Mouse (Mus musculus) spleen, postnatal 36 days (tissue): ENCODE data around the gene Csnk1e.

ENCODE experiments used
- DNase-seq, 2 experiments: peaks; one replicate each; pipeline ENCODE4 v3.0.0; 2022; ENCODE audit warnings: low spot score in 2 of 2, mixed read lengths in 1 of 2

The Csnk1e gene

DNA sequence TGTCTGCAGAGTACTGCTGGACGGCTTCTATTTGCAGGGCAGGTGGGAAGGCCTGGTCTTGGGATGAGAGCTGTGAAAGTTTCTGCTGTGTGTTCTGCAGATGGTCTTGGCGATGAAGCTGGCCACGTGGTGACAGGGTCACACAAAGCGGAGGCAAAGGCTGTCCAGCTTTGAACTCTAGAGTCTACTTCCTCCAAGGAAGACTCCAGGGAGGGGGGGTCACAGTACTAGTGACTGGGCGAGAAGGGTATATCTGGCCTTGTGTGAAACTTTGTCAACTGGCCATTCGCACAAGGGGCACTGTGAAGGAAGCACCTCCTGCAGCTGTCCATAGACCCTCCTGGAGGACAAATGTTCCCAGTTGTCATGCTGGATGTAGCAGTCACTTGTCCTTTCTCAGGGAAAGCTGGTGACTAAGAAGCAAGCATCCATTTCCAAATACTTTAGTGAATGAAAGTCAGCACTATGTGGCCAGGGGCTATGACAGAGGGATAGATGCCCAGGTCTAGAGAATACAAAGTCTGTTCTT is 32.6 kb downstream of the Csnk1e start:
- no peak for DNase-seq

DNA sequence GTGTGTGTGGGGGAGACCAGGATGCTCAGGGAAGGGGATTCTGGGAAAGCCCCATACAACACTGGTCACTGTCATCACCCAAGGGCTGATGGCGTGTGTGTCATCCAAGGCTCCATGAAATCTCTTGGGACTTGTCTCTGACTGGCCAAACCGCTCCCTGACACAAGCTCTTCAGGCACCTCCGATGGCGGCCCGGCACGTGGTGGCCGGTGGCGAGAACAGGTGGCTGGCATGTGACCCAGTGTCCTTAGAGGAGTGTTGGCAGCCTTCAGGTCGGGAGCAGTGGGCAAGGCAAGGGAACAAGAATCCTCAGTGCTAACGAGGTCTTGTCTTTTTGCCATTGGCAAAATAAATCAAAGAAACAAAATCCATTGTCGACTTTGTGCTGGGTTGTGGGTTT is 36.7 kb downstream of the Csnk1e start:
- DNase-seq = no peak

DNA sequence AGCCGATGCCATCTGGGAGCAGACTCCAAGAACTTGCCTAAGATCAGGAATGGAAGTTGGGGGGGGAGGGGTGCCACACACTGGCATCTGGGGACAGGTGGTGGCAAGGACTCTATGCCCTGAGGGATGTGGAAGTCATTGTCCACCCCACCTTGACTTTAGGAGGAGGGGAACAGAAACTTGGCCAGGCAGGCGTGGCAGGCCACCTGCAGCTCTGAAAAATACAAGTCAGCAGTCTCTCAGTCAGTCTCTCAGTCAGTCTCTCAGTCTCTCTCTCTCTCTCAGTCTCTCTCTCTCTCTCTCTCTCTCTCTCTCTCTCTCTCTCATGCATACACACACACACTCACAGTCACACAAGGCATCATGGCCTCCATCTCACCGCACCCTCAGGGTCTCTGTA is 37.1 kb downstream of the Csnk1e start:
- DNase-seq = peak; percentile 51 to 64

DNA sequence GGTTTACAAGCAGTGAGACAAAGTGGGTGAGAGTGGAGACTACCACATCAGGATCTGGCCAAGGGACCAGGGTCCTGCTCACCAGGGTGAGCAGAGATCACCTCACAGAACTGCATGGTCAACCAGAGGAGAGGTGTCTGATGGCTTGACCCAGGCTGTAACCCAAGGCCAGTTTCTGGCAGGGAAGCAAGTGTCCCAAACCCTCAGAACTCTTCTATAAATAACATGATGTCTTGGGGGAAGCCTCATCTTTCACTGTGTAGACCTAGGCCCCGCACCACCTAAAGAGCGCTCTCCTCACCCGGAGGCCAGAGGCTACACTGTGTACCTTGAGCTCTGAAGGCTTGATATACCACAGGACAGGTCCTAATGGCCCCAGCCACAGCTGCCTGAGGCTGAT is 38.0 kb downstream of the Csnk1e start:
- no peak for DNase-seq

DNA sequence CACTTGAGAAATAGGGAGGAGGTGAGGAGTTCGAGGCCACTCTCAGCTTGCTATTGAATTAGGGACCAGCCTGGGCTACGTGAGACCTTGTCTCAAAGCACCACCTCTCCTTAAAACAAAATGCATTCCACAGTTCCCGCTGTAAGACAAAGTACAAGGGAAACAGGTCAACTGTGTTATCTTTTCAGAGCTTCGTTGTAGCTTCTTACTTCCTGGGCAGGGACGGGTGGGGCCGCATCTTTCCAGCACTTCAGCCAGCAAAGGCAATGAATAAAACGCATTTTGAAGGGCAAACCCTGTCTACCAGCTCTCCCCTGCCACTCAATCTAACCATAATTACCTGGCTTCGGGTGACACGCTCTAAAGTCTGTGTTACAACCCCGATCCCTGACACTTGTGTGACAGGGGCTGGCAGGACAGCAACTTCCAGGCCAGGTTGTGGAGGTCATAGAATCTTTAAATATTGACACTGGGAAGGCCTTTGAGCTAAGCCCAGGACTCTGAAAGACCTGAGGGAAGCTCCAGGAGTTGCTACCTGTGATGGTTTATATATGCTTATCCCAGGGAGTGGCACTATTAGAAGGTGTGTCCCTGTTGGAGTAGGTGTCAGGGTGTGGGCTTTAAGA is 38.8 kb downstream of the Csnk1e start:
- DNase-seq = no peak

DNA sequence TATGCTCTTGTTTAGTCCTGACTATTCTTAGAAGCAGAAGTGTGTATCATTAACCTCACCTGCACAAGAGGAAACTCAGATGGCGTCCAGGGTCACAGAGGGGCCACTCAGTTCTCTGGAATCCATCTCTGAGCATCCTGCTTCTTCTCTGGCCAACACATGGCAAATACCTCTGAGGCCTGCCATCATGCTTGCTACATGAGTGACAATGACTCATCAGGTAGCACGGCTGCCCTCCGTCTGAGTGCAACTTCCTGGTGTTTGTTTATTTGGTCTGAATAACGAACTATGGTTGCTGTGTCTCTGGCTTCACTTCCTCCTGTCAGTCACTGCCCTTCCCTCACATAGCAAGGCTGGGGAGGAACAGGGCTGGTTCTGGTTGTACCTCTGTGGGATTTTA is 40.9 kb downstream of the Csnk1e start:
- DNase-seq = peak; percentile 39 to 63

DNA sequence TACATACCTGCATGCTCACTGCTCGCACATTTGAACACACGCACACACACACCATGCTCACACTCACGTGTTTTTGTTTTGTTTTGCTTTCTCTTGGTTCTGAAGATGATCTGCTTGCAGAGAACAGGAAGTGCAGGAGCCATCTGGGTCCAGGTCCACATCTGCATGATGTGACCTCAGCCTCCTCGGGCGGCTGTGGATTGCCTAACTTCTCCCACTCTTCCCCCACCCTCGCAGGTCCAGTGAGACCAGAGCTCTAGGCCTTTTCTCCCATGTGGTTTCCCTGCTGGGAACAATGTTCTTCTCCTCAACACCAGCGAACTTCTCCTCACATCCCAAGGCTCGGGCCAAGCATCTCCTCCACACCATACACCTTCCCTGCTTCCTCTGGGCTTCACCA is 41.6 kb downstream of the Csnk1e start:
- no peak for DNase-seq

DNA sequence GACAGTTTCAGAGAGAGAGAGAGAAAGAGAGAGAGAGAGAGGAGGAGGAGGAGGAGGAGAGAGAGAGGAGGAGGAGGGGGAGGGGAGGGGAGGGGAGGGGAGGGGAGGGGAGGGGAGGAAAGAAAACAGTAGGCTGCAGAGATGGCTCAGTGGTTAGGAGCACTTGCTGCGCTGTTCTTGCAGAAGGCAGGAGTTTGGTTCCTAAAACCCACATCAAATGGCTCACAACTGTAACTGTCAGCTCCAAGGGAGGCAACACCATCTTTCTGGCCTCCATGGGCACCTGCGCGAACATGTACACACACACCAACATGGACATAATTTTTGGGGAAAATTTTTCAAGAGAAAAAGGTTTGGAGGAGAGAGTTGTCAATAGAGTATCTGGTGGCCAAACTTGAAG is 42.2 kb downstream of the Csnk1e start:
- DNase-seq = no peak

DNA sequence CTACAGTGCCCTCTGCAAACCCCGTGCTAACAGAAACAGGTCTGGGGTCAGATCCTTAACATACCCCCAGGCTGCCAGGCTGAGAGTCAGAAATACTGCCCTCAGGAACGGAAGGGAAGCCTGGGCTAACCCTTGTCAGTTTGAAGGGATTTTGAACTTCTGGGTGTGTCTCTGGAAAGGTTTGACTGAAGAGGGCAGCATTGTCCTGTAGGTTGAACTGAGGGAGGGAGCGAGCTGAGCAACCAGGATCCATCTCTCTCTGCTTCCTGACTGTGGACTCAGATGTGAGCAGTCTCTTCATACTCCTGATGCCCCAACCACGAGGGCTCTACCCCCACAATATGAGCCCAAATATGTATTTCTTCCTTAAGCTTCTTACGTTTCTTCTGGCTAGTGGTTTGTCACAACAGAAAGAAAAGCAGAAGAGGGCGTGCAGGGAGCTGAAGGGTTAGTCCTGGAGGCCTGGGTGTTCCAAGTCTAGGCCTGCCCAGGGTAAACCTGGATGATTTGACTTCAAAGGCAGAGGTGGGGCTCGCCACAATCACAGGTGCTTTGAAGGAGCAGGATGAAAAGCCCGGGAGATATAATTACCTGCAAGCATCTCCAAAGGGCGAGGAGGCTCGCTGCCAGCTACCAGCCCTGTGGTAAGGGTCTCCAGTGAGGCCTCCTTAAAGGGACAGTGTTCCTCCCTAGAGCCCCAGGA is 43.9 kb downstream of the Csnk1e start:
- DNase-seq = no peak

DNA sequence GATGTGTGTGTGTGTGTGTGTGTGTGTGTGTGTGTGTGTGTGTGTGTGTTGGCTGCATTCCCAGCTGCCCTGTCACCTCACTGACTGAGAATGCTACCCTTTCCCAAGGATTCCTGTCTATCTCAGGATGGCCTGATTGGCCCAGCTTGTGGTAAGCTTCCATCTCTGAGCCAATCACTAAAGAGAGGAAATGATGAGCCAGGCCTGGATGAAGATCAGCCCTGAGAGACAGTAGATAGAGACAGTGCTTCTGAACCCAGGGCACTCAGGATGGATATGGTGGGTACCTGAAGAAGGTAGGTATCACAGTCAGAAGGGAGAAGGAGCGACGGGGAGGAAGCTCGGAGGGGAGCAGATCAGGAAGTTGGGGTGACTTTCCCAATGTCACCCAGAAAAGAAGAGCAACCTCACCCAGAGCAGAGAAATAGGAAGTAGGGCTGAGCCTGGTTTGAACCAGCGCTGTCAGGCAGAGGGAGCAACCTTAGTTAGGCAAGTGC is 46.2 kb downstream of the Csnk1e start:
- DNase-seq = no peak

DNA sequence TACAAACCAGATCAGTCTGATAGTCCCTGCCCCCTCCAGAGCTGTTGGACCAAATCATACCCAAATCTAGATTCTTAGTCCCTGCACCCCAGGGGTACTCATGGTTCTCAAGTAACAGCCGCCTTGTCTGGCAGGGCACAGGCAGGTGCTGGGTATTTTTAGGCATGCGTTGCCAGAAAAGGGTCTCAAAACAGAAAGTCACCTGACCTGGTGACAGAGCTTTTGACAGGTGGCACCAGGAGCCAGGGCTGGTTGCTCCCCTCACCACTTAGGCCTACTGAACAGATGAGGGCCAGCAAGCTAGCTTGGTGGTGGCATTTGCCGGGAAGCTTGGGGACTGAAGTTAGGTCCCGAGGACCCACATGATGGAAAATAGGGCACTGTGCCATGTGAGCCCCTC is 48.8 kb downstream of the Csnk1e start:
- DNase-seq = no peak

DNA sequence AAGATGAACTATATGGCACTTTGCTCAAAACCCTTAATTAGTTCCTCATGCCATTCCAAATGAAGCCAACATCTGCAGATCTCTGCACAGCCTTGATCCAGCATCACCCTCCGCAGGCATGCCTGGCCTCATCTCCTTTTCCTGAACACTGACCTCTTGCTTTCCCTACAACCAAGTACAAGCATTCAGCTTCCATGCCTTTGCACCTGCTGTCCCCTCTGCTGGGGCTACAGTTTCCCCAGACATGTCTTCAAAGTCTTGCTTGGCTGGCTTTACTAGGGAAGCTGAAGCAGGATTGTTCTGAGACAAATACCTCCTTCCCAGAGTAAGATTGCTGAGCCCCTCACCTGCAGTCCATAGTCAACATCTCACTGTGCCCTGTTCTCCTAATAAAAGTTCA is 51.1 kb downstream of the Csnk1e start:
- DNase-seq = no peak

DNA sequence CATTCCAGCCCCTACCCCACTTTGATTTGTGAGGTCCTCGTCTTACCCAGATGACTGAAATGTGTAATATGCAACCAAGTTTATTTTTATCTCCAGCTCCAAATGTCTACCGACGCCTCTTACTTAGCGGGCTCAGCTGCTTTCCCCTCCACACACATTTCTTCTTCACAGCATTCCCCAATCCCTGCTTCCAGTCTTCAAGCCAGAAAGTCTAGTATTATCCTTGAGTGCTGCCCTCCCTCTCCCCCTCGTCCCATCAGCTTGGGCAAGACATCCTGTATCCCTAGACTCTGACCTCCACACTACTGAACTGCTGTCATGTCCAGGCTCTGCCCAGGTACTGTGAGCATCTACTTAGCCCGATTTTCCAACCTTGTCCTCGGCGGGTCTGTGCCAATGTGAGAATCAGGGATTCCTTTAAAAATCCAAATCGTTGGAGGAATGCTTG is 51.6 kb downstream of the Csnk1e start:
- DNase-seq = no peak

DNA sequence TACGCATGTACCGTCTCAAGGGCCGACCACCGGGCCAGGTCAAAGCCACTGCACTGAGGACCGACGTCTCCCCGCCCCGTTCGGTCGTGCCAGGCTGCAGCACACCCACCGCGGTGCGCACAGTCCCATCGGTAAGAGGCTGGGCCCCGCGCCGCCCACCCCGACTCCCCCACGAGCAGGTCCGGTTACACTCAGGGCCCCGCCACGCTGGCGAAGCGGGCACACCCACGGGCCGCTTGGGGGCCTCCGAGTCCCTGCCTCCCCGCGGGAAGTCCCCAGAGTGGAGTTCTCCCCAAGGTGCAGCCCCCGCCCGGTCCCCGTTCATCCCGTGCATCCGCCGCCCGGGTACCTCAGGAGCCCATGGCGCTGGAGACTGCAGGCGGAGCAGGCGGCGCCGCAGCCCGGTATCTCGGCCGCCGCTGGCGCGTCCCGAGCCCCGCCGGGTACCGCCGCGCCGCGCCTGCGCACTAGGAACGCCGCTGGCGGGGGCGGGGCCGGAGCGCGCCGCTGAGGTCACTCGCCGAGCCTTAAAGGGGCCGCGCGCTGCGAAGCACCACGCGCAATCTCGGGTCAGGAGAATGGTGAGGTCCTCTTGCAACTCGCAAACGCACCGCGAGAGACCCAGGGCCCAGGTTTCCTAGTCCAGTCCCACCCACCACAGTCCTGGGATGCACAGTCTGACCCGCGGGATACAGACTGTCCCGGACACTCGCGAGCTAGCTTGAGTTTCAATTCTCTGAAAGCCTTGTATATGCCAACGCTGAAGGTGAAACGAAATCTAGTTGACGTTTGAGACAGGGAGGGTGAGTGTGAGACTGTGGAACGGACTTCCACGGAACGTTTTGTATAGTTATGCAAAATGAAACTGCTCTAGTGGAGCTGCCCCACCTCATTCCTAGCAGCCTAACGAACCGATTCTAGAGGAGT is 52.3 kb downstream of the Csnk1e start, which contains the start of gene Tmem184b:
Tmem184b (minus strand) TSS at position 734 of the 927 bp plus-strand sequence.
- peak; percentile 82 to 83 for DNase-seq

DNA sequence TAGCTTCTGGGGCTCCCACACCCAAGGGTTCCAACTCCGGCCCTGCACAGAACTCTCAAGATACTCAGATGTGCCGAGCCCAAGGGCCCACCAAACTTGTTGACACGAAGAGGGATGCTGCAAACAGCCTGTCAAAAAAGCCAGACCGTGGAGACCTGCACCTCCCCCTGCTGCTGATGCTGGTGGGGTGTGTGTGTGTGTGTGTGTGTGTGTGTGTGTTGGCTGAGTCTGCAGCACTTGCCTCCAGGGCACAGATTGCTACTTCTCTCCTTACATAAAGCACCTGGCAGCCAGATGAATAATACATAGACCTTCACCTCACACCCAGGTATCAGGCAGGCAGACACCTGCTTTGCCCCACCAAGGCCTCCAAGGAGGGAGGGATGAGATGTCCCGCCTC is 53.2 kb downstream of the Csnk1e start:
- no peak for DNase-seq

DNA sequence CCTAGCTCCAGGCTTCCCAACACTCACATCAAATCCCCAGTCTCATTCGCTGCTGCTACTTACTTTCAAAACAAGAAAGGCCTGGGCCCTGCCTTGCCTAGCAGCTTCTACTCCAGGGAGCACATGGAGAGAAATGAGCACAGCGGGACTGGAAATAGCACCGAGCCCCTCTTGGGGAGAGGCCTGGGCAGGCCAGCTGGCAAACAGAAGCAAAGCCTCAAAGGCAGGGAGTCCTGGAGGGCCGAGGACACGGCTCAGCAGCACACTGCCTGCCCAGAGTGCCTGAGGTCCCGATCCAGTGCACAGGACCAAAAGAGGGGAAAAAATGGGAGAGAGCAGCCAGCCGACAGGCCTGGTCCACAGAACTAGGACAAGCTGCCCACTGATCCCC is 54.4 kb downstream of the Csnk1e start:
- no peak for DNase-seq

DNA sequence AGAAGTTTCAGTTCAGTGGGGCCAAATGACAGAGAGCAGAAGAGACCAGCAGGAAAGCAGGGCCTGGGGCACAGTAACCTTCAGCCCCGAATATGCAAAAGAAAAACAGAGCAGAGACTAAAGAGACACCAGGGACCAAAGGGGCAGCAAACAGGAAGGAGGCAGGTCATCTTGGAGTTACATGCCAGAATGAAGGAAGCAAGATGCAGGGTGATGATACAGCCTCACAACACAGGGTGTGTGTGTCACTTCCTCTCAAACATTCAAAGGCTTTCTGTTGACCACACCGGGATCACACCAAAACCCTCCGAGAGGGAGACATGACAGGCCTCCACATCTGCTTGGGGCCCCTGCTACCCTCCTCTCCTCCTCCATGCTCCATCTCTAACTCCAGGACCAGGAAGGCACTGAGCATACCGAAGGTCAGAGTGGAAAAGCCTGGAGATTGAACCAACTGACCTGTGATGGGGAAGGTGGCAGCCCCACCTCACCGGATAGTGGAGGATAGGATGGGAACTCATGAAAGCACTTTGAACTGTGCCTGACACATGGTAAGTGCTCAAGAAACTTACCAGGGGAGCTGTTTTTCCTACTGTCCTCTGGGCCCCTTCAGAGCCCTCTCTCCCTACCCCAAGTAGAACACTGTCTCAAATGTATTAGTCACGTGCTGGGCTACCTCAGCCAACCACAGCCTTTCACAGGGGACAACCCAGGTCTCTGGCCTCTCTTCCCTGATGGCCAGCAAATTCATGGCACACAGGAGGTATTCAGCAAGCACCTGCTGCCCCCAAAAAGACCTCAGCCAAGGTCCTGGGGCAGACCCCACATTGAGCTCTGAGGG is 55.0 kb downstream of the Csnk1e start:
- DNase-seq = no peak

DNA sequence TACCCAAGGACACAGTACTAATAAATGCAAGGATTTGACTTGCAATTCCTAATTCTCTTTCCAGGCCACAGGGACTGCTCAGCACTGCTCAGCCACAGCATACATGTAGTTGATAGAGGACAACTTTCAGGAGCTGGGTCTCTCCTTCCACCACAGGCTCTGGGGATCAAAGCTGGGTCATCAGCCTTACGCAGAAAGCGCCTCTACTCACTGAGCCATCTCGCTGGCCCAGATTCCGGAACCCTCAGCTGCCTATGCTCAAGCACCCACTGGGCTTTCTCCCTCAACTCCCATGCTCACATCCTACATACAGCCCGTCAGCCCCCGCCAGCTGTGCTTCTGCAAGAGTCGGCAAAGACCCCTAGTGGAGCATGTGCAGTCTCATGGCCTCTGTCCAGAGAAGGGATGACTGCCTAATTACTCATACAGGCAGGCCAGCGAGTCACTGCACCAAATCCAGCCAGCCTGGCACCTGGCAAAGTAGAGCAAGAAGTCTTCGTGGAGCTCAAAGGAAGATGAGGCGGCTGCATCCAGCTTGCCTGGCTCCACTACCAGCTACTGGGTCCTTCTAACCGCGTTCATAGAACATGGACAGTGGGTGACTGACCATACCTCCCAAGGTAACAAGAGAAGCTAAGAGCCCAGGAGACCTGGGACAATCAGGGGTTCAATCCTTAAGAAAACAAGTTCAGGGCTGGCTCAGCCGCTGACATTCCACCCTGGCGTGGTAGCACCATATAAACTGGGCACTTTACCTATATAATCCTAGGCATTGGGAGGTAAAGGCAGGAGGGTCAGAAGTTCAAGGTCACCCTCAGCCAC is 55.9 kb downstream of the Csnk1e start:
- no peak for DNase-seq

DNA sequence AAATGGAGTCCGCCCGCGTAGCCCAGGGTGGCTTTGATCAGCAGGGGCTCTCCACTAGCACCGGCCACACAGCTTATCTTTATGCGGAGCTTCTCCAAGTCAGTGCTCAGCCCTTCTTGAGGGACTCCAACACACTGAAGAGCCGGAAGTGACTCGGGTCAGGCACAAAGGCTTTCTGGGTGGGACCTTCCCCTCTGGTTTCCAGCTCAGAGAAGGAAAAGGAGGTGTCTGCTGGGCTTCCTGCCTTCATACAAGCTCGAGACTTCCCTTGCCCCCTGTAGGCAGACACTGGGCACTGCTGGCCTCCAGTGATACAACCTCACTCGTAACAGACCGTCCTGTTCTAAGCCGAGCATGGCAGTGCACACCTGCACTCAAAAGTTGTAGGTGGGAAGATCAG is 58.6 kb downstream of the Csnk1e start:
- DNase-seq = peak; percentile 20 to 33

DNA sequence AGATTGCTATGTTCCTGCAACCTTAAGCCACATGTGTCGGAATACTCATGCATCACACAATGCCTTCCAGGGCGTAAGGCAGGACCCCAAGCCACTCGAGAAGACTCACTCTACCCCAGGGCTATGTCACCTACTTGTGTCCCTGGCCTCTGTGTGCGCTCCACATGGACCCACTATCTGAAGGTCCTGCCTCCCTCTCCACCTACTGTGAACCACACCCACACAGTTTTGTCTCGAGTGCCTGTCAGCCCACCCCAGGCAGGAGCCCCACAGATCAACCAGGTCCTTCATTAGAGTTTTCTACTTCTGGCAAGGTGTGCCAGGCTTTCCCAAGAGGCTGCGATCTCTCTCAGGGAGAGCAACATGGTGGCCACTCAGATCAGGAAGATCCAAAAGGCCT is 60.1 kb downstream of the Csnk1e start:
- no peak for DNase-seq
